In genomic region chr17:87797688-87798291, GRCm38 (mm10) we compare ENCODE assay signal across 9 mouse cellular contexts. TPM values are rescaled to one million over a fixed set of nuclear protein-coding genes. Genes with fewer than 3 reads are reported as not detected.
DNase-seq lines count a peak whose midpoint lies in the region; ATAC-seq and TF ChIP-seq lines count a peak whose summit lies in the region.
"Had no signal": no experiment of that assay in that cellular context is flagged by ENCODE, and none has a peak within 500 bp of the region (broad histone marks: within the 10 kb centered on the region; RNA-seq: fewer than 3 reads in every experiment).

Gene Kcnk12 (minus strand): TSS chr17:87797994.

- WGBS in lung, adult 2 months, result 1% methylated on average over 46 of the region's 46 CpGs
- WGBS in kidney, postnatal 0 days, result under 1% methylated on average over 44 of the region's 46 CpGs
- under 1% methylated on average over 43 of the region's 46 CpGs for WGBS in liver, embryonic 11.5 days

- ATAC-seq in granulocyte monocyte progenitor cell, adult 5-6 weeks (replicated peaks; ENCODE audit: poor library complexity, severe bottlenecking), result peak; percentile 58
- peak; percentile 40; the same call in 1 of the 2 replicates for ATAC-seq in kidney, postnatal 0 days (replicated peaks; ENCODE audit: low FRiP score, low read depth)
- peak; percentile 48; the same call in 1 of the 2 replicates for ATAC-seq in liver, embryonic 11.5 days (replicated peaks; ENCODE audit: low FRiP score)

- H3K36me3 ChIP-seq in kidney, postnatal 0 days (ENCODE audit: insufficient read depth, low read length), result no peaks in the 10 kb centered on the region
- no peaks in the 10 kb centered on the region for H3K36me3 ChIP-seq in liver, embryonic 11.5 days (ENCODE audit: control insufficient read depth, insufficient read depth, low read length)

- TF ChIP-seq CTCF in lung, adult 2 months (IDR thresholded peaks at IDR 0.05; ENCODE audit: insufficient read depth, low read length), result no peak
- peak; percentile 38 for TF ChIP-seq CTCF in kidney, postnatal 0 days (IDR thresholded peaks at IDR 0.05; ENCODE audit: low read depth)

- H3K27ac ChIP-seq in kidney, postnatal 0 days, result no peak within 1 kb of the TSS
- H3K27ac ChIP-seq in liver, embryonic 11.5 days (ENCODE audit: low read depth, low read length), result no peak within 1 kb of the TSS

- TF ChIP-seq POLR2A in lung, adult 2 months (IDR thresholded peaks at IDR 0.05; ENCODE audit: borderline replicate concordance, extremely low read depth, low read depth, low read length), result no peak

- H3K9ac ChIP-seq in kidney, postnatal 0 days (ENCODE audit: low read depth, low read length), result no peak within 1 kb of the TSS
- H3K9ac ChIP-seq in liver, embryonic 11.5 days (ENCODE audit: low read depth, low read length), result no peak within 1 kb of the TSS

- H3K4me2 ChIP-seq in kidney, postnatal 0 days (ENCODE audit: low read length), result peak within 1 kb of the TSS; percentile 77
- peak within 1 kb of the TSS; percentile 76 for H3K4me2 ChIP-seq in liver, embryonic 11.5 days

- peaks cover 57% of the 10 kb centered on the region for H3K27me3 ChIP-seq in kidney, postnatal 0 days (ENCODE audit: insufficient read depth, low read length)
- H3K27me3 ChIP-seq in liver, embryonic 11.5 days (replicated peaks; ENCODE audit: control insufficient read depth, insufficient read depth, low read length), result peaks cover 56% of the 10 kb centered on the region
- H3K27me3 ChIP-seq: CH12.LX had no signal

- DNase-seq in lung, adult 18-20 months, result peak; percentile 28 to 29
- DNase-seq in lung, adult 2 months, result no peak
- DNase-seq in cerebellum, postnatal 10 days, result peak; percentile 85 to 87
- DNase-seq in kidney, postnatal 0 days (ENCODE audit: low spot score), result peak; percentile 36
- DNase-seq in liver, embryonic 11.5 days (ENCODE audit: low spot score), result peak; percentile 69
- DNase-seq in ovary, postnatal 36 days (ENCODE audit: low spot score), result peak; percentile 27
- DNase-seq in thymus, postnatal 36 days, result no peak

- no peaks in the 10 kb centered on the region for H3K9me3 ChIP-seq in kidney, postnatal 0 days (replicated peaks; ENCODE audit: low read length)
- no peaks in the 10 kb centered on the region for H3K9me3 ChIP-seq in liver, embryonic 11.5 days (ENCODE audit: control insufficient read depth, low read length)

- no peaks in the 10 kb centered on the region; the same call in 1 of the 2 replicates for H3K4me1 ChIP-seq in lung, adult 2 months (ENCODE audit: control insufficient read depth, insufficient read depth, low read length)
- peaks cover 8% of the 10 kb centered on the region for H3K4me1 ChIP-seq in kidney, postnatal 0 days (replicated peaks; ENCODE audit: insufficient read depth, low read length)
- peaks cover 3% of the 10 kb centered on the region for H3K4me1 ChIP-seq in liver, embryonic 11.5 days (replicated peaks; ENCODE audit: control insufficient read depth, insufficient read depth, low read length)

- H3K4me3 ChIP-seq in lung, adult 2 months (replicated peaks; ENCODE audit: extremely low read depth, low read depth, low read length), result no peak within 1 kb of the TSS
- peak within 1 kb of the TSS; percentile 39 for H3K4me3 ChIP-seq in kidney, postnatal 0 days (replicated peaks; ENCODE audit: low read depth, low read length)
- peak within 1 kb of the TSS; percentile 46 for H3K4me3 ChIP-seq in liver, embryonic 11.5 days (ENCODE audit: low read depth, low read length)

RNA-seq across cellular contexts. Expression of gene Kcnk12, which starts in this region (rescaled TPM):
- polyA plus RNA-seq in lung, adult 2 months (2012; rRNA removed), result 6.7 and 11.1 TPM in 2 replicates
- 2.8 and 4.4 TPM in 2 replicates for total RNA-seq in granulocyte monocyte progenitor cell, adult 5-6 weeks (2014; fragmentation: Nextera tagmentation)
- total RNA-seq in granulocyte monocyte progenitor cell, adult 5-6 weeks (2017), result 7.3 and 13.4 TPM in 2 replicates
- 0.14 TPM in 1 of 2 replicates, not detected in the other for polyA plus RNA-seq in kidney, postnatal 0 days (2015; fragmentation: Nextera tagmentation; extraction: Ambion mirVana)
- 0.64 and 0.86 TPM in 2 replicates for polyA plus RNA-seq in liver, embryonic 11.5 days (2014; fragmentation: Nextera tagmentation; extraction: Ambion mirVana)
- total RNA-seq: CH12.LX had no signal

Comparison
In these comparisons a context has a peak if more than half of its experiments do, and no peak if none do; other contexts are left out.
1. DNase-seq: peak in lung, adult 18-20 months (2 of 2), cerebellum, postnatal 10 days (2 of 2) and ovary, postnatal 36 days (single experiment); none in lung, adult 2 months (single experiment) and thymus, postnatal 36 days (0 of 2).
2. Peak in DNase-seq, ATAC-seq, H3K4me3 ChIP-seq and H3K4me2 ChIP-seq in kidney, postnatal 0 days; RNA of the gene not detected or under 1 TPM.
3. Peak in DNase-seq, ATAC-seq, H3K4me3 ChIP-seq and H3K4me2 ChIP-seq in liver, embryonic 11.5 days; RNA of the gene not detected or under 1 TPM.
4. Peak in every context shown above with its lines, with median percentiles within 50 percentile points of each other: ATAC-seq.